ENCODE assay signal across 32 mouse cellular contexts in genomic region chr14:31654816-31655215, GRCm38 (mm10). TPM values are rescaled to one million over a fixed set of nuclear protein-coding genes. Genes with fewer than 3 reads are reported as not detected.
DNase-seq lines count a peak whose midpoint lies in the region; ATAC-seq and TF ChIP-seq lines count a peak whose summit lies in the region.
"Had no signal": no experiment of that assay in that cellular context is flagged by ENCODE, and none has a peak within 500 bp of the region (broad histone marks: within the 10 kb centered on the region; RNA-seq: fewer than 3 reads in every experiment).

No protein-coding gene starts in this region.

- no peaks in the 10 kb centered on the region for H3K36me3 ChIP-seq in kidney, embryonic 14.5 days (ENCODE audit: control insufficient read depth, insufficient read depth, low read length)
- no peaks in the 10 kb centered on the region for H3K36me3 ChIP-seq in liver, adult 2 months (ENCODE audit: control insufficient read depth, insufficient read depth, low read length)
- no peaks in the 10 kb centered on the region for H3K36me3 ChIP-seq in liver, postnatal 0 days (replicated peaks; ENCODE audit: insufficient read depth, low read length)
- H3K36me3 ChIP-seq: embryonic facial prominence, embryonic 10.5 days; embryonic facial prominence, embryonic 15.5 days; hindbrain, embryonic 13.5 days; neural tube, embryonic 12.5 days had no signal

- no peaks in the 10 kb centered on the region for H3K9me3 ChIP-seq in kidney, embryonic 14.5 days (ENCODE audit: control insufficient read depth, low read length)
- peaks cover 2% of the 10 kb centered on the region; the same call in 1 of the 2 replicates for H3K9me3 ChIP-seq in liver, postnatal 0 days (ENCODE audit: low read length)
- H3K9me3 ChIP-seq: embryonic facial prominence, embryonic 15.5 days; forebrain, embryonic 13.5 days had no signal

- peaks cover 43% of the 10 kb centered on the region for H3K79me2 ChIP-seq in liver, adult 2 months (ENCODE audit: control insufficient read depth, insufficient read depth, low read length)

- H3K27me3 ChIP-seq in kidney, embryonic 14.5 days (ENCODE audit: control insufficient read depth, insufficient read depth, low read length) = no peaks in the 10 kb centered on the region
- no peaks in the 10 kb centered on the region for H3K27me3 ChIP-seq in liver, adult 2 months (ENCODE audit: control insufficient read depth, insufficient read depth, low read length)
- H3K27me3 ChIP-seq in liver, postnatal 0 days (ENCODE audit: insufficient read depth, low read length) = no peaks in the 10 kb centered on the region
- H3K27me3 ChIP-seq: embryonic facial prominence, embryonic 15.5 days; forebrain, embryonic 13.5 days; hindbrain, embryonic 13.5 days; neural tube, embryonic 12.5 days had no signal

- no peak for ATAC-seq in kidney, embryonic 14.5 days (ENCODE audit: low FRiP score, low TSS enrichment)
- ATAC-seq in liver, postnatal 0 days = no peak
- ATAC-seq: activated CD4-positive, CD25-positive, alpha-beta regulatory T cell, adult 4 months; forebrain, embryonic 13.5 days had no signal

- no peak for TF ChIP-seq CTCF in liver, adult 2 months (IDR thresholded peaks at IDR 0.05; ENCODE audit: low read depth, low read length)
- TF ChIP-seq CTCF in liver, postnatal 0 days (IDR thresholded peaks at IDR 0.05; ENCODE audit: low read depth) = no peak

- H3K4me2 ChIP-seq in kidney, embryonic 14.5 days (replicated peaks; ENCODE audit: low read depth, low read length) = no peak overlapping the region
- H3K4me2 ChIP-seq in liver, postnatal 0 days (ENCODE audit: low read depth, low read length) = no peak overlapping the region
- H3K4me2 ChIP-seq: embryonic facial prominence, embryonic 15.5 days; forebrain, embryonic 13.5 days; heart, embryonic 11.5 days; hindbrain, embryonic 13.5 days; liver, embryonic 11.5 days; midbrain, embryonic 11.5 days; neural tube, embryonic 12.5 days had no signal

- no peak overlapping the region for H3K27ac ChIP-seq in kidney, embryonic 14.5 days (ENCODE audit: low read depth, low read length)
- H3K27ac ChIP-seq in liver, adult 2 months (replicated peaks; ENCODE audit: insufficient read depth, low read depth, low read length) = no peak overlapping the region
- H3K27ac ChIP-seq in liver, postnatal 0 days (ENCODE audit: low read depth) = no peak overlapping the region
- H3K27ac ChIP-seq: embryonic facial prominence, embryonic 10.5 days; embryonic facial prominence, embryonic 15.5 days; forebrain, embryonic 13.5 days; hindbrain, embryonic 13.5 days; kidney, postnatal 0 days; layer of hippocampus, adult 2 months; left cerebral cortex, adult 2 months; neural tube, embryonic 12.5 days had no signal

- peaks cover 12% of the 10 kb centered on the region; the same call in 1 of the 2 replicates for H3K4me1 ChIP-seq in kidney, embryonic 14.5 days (ENCODE audit: control insufficient read depth, insufficient read depth, low read length)
- H3K4me1 ChIP-seq in liver, adult 2 months (ENCODE audit: control insufficient read depth, insufficient read depth, low read length) = peaks cover 13% of the 10 kb centered on the region
- H3K4me1 ChIP-seq in liver, postnatal 0 days (ENCODE audit: insufficient read depth) = peaks cover 21% of the 10 kb centered on the region

- no peak for TF ChIP-seq POLR2A in liver, adult 2 months (IDR thresholded peaks at IDR 0.05; ENCODE audit: extremely low read depth, insufficient read depth, low read length)

- no peak overlapping the region for H3K9ac ChIP-seq in kidney, embryonic 14.5 days (ENCODE audit: low read depth, low read length)
- peak overlapping the region; percentile 36; the same call in 1 of the 2 replicates for H3K9ac ChIP-seq in liver, adult 2 months (ENCODE audit: low read depth, low read length)
- no peak overlapping the region for H3K9ac ChIP-seq in liver, postnatal 0 days (replicated peaks)
- H3K9ac ChIP-seq: embryonic facial prominence, embryonic 15.5 days; forebrain, embryonic 13.5 days; hindbrain, embryonic 13.5 days; neural tube, embryonic 12.5 days had no signal

- 82% methylated on average over 5 of the region's 5 CpGs for WGBS in kidney, embryonic 14.5 days
- 34% methylated on average over 5 of the region's 5 CpGs for WGBS in liver, adult 2 months
- WGBS in liver, postnatal 0 days (ENCODE audit: insufficient replicate concordance) = 91% methylated on average over 5 of the region's 5 CpGs

- DNase-seq in heart, adult 11 months = peak; percentile 89
- DNase-seq in heart, adult 8-10 months (ENCODE audit: low spot score) = no peak
- peak; percentile 35 for DNase-seq in kidney, adult 9 months
- DNase-seq in liver, adult 2 months (ENCODE audit: extremely low read depth, low read depth, low spot score) = no peak
- no peak for DNase-seq in liver, postnatal 0 days
- peak; percentile 54 to 65 for DNase-seq in kidney, postnatal 36 days
- DNase-seq in testis, postnatal 14 days (ENCODE audit: low spot score) = no peak
- DNase-seq: adrenal gland, postnatal 36 days; cerebellum, adult 18-20 months; gastrocnemius, postnatal 10 days; heart, postnatal 36 days; lung, postnatal 36 days; thymus, postnatal 4 days had no signal

- TF ChIP-seq EP300 in liver, postnatal 0 days (IDR thresholded peaks at IDR 0.05; ENCODE audit: low read depth) = no peak

- no peak overlapping the region for H3K4me3 ChIP-seq in kidney, embryonic 14.5 days (ENCODE audit: low read length)
- no peak overlapping the region for H3K4me3 ChIP-seq in liver, adult 2 months (ENCODE audit: insufficient read depth, low read depth, low read length)
- no peak overlapping the region for H3K4me3 ChIP-seq in liver, postnatal 0 days (ENCODE audit: low read depth, low read length)
- H3K4me3 ChIP-seq: embryonic facial prominence, embryonic 10.5 days; embryonic facial prominence, embryonic 15.5 days; forebrain, embryonic 13.5 days; hindbrain, embryonic 13.5 days; layer of hippocampus, adult 2 months; left cerebral cortex, adult 2 months; myocyte; neural tube, embryonic 12.5 days had no signal

RNA-seq across cellular contexts. Expression of gene Hacl1, which starts 13.7 kb away (rescaled TPM):
- 10 to 100 TPM; 12.2 to 14.6 (median 14.0) TPM for total RNA-seq in heart, adult 8-10 months (2022)
- 11.5 and 20.6 TPM in 2 replicates for polyA plus RNA-seq in kidney, embryonic 14.5 days (2014; fragmentation: Nextera tagmentation; extraction: Ambion mirVana)
- 569 and 647 TPM in 2 replicates for total RNA-seq in liver, adult 2 months (2014; rRNA removed)
- polyA plus RNA-seq in liver, adult 2 months (2012; rRNA removed) = 592 and 631 TPM in 2 replicates
- polyA plus RNA-seq in liver, postnatal 0 days (2015; fragmentation: Nextera tagmentation; extraction: Ambion mirVana) = 310 and 342 TPM in 2 replicates

RNA-seq across cellular contexts. Expression of gene Btd, which starts 14.0 kb away (rescaled TPM):
- 10 to 100 TPM in 3 of 4 experiments, 1 to 10 TPM in 1; 9.4 to 10.5 (median 10.4) TPM for total RNA-seq in heart, adult 8-10 months (2022)
- polyA plus RNA-seq in kidney, embryonic 14.5 days (2014; fragmentation: Nextera tagmentation; extraction: Ambion mirVana) = 27.9 and 30.9 TPM in 2 replicates
- total RNA-seq in liver, adult 2 months (2014; rRNA removed) = 42.3 and 60.7 TPM in 2 replicates
- 91.4 and 103 TPM in 2 replicates for polyA plus RNA-seq in liver, adult 2 months (2012; rRNA removed)
- 40.3 and 44.1 TPM in 2 replicates for polyA plus RNA-seq in liver, postnatal 0 days (2015; fragmentation: Nextera tagmentation; extraction: Ambion mirVana)

RNA-seq across cellular contexts. Expression of gene Gm49387, which starts 14.1 kb away (rescaled TPM):
- 1 to 10 TPM in 1 of 4 experiments, under 1 TPM in 2, not detected in 1; 0.46 to 1.1 (median 0.75) TPM for total RNA-seq in heart, adult 8-10 months (2022)
- 3.3 TPM in 1 of 2 replicates, not detected in the other for polyA plus RNA-seq in kidney, embryonic 14.5 days (2014; fragmentation: Nextera tagmentation; extraction: Ambion mirVana)
- total RNA-seq in liver, adult 2 months (2014; rRNA removed) = 0.81 TPM in 1 of 2 replicates, not detected in the other
- polyA plus RNA-seq in liver, adult 2 months (2012; rRNA removed) = 2.6 and 10.0 TPM in 2 replicates
- 0.89 and 3.9 TPM in 2 replicates for polyA plus RNA-seq in liver, postnatal 0 days (2015; fragmentation: Nextera tagmentation; extraction: Ambion mirVana)
- total RNA-seq: adrenal gland, postnatal 36 days; layer of hippocampus, postnatal 14 days; left cerebral cortex, adult 2 months; megakaryocyte, adult 5-6 weeks; midbrain, postnatal 0 days had no signal
- polyA plus RNA-seq: activated CD4-positive, CD25-positive, alpha-beta regulatory T cell, adult 4 months; brain, embryonic 14.5 days; forebrain, embryonic 13.5 days; gonadal fat pad, adult 2 months; kidney, postnatal 0 days; midbrain, embryonic 11.5 days; midbrain, postnatal 0 days; myocyte had no signal

Comparison
In these comparisons a context has a peak if more than half of its experiments do, and no peak if none do; other contexts are left out.
1. DNase-seq: peak in heart, adult 11 months (single experiment), kidney, adult 9 months (single experiment) and kidney, postnatal 36 days (2 of 2); none in heart, adult 8-10 months (single experiment), liver, adult 2 months (single experiment), liver, postnatal 0 days (single experiment) and testis, postnatal 14 days (single experiment).
2. RNA of gene Hacl1, which starts 13.7 kb away (polyA plus RNA-seq): 592 to 631 TPM in liver, adult 2 months and 310 to 342 TPM in liver, postnatal 0 days; 11.5 to 20.6 TPM in kidney, embryonic 14.5 days; every median in the first group is over 10 times any median in the second.